Mouse (Mus musculus) intestine, embryonic 15.5 days (tissue): ENCODE measurements around the gene Ier2. TPM values are rescaled to one million over a fixed set of nuclear protein-coding genes. Genes with fewer than 3 reads are reported as not detected.
"Not testable (repeated sequence)": the region's sequence is repeated elsewhere in the genome, so short reads cannot be mapped to it uniquely, and the experiment has no call there.

Experiments used
- ATAC-seq: fragments of 200-750 bp; cut with Nextera tagmentation; 2 replicates; pipeline ENCODE4 v1.8.0; 2017; ENCODE audit warnings: moderate TSS enrichment, moderate library complexity
- H3K27ac ChIP-seq: fragments of 300-500 bp; sonication (generic); 2 replicates; pipeline ENCODE4 v1.5.1; 2015; ENCODE audit warnings: mild to moderate bottlenecking, inconsistent platforms
- H3K27me3 ChIP-seq: fragments of 300-500 bp; sonication (generic); replicated peaks from 2 replicates; pipeline ENCODE4 v1.6.1; 2015; ENCODE audit warnings: inconsistent platforms
- H3K36me3 ChIP-seq: fragments of 300-500 bp; sonication (generic); 2 replicates; pipeline ENCODE4 v1.6.1; 2015; ENCODE audit warnings: inconsistent platforms
- H3K4me1 ChIP-seq: fragments of 300-500 bp; sonication (generic); replicated peaks from 2 replicates; pipeline ENCODE4 v1.6.1; 2015; ENCODE audit warnings: inconsistent platforms
- H3K4me2 ChIP-seq: fragments of 300-500 bp; sonication (generic); replicated peaks from 2 replicates; pipeline ENCODE4 v1.6.1; 2015; ENCODE audit warnings: mild to moderate bottlenecking, inconsistent platforms
- H3K4me3 ChIP-seq: fragments of 300-500 bp; sonication (generic); replicated peaks from 2 replicates; pipeline ENCODE4 v1.5.1; 2015; ENCODE audit warnings: inconsistent platforms
- H3K9ac ChIP-seq: fragments of 300-500 bp; sonication (generic); 2 replicates; pipeline ENCODE4 v1.6.1; 2015; ENCODE audit warnings: inconsistent platforms
- H3K9me3 ChIP-seq: fragments of 300-500 bp; sonication (generic); 2 replicates; pipeline ENCODE4 v1.6.1; 2016; ENCODE audit warnings: inconsistent platforms
- WGBS: fragments of 180-500 bp; shearing (Covaris S2); methylation state at CpG from one replicate; pipeline ENCODE4 v1.1.7; 2015; 5-methylcytosine and 5-hydroxymethylcytosine counted together
- polyA plus RNA-seq: library from polyadenylated mRNA; unstranded; fragments of >200 nt; fragmentation: Nextera tagmentation; extraction: Ambion mirVana; gene quantifications from 2 replicates; pipeline ENCODE4 v1.2.1, GENCODE M21; 2015

Gene Ier2
- polyA plus RNA-seq, 1 experiment from 2014 or later = 85.5 TPM

DNA sequence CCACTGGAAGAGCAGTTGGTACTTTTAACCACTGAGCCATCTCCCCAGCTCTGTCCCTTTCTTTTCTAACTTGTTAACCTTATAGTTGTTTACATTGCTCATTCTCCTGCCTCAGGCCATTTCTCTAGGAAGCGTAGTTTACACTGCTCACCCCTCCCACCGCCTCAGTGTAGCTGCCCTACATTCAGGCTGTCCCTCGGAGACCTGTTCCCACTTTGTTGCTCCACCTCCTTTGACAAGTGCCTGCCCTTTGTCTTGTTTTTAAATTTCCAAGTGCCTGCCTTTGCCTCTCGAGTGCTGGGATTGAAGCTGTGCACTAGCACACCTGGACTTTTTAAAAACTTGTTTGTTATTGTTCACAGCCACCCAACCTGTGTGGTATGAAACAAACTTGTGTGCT lies 30.7 kb upstream of the Ier2 start:
- 53% methylated on average over 4 of the region's 4 CpGs for WGBS

DNA sequence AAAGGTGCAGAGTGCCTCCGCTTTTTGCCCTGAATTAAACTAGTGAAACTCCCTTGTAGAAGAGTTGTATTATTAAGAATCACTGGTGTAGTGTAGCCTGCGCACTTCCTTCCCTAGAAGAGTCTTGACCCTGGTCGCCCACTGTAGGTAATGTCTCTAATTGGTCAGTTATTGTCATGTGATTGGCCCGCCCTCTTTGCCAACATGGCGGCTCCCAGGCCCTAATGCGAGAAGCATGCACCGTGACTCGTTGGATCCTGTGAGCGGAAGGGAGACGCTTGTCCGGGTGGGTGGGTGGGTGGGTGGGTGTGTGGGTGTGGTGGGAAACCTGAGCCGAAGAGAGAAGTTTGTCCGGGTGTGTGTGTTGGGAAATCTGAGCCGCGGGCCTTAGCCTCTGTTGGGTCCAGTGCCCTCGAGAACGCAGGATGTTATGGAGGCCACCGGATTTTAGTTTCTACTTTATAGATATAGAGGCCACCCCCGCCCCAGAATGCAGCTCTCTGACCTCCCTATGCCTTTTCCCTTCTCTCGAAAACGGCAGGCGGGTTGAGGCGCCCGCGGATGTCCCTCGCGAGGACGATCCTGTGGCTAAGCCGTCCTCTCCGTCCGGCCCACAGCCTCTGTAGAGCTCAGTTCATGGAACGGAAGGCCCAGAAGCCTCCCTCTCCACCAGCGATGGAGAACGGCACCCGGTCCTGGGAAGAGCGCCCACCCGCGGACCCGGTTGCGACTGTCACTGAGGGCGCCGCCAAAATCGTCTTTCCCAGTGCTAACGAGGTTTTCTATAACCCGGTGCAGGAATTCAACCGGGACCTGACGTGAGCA lies 26.7 kb upstream of the Ier2 start:
- H3K4me2 ChIP-seq = peak overlapping the region; percentile 81
- no peaks in the 10 kb centered on the region for H3K9me3 ChIP-seq
- peak overlapping the region; percentile 8 for H3K27ac ChIP-seq
- under 1% methylated on average over 47 of the region's 47 CpGs for WGBS
- H3K4me1 ChIP-seq = peaks cover 31% of the 10 kb centered on the region
- H3K4me3 ChIP-seq = peak overlapping the region; percentile 58
- H3K9ac ChIP-seq = peak overlapping the region; percentile 64
- peaks cover 3% of the 10 kb centered on the region; the same call in 1 of the 2 replicates for H3K36me3 ChIP-seq
- no peaks in the 10 kb centered on the region for H3K27me3 ChIP-seq
- ATAC-seq = peak; percentile 87

More for the DNA sequence above, 30.7 kb upstream of the Ier2 start:
- Histone ChIP-seq H3K4me2 (no peak overlapping the region), H3K27me3 (no peaks in the 10 kb centered on the region), H3K9ac (no peak overlapping the region), H3K9me3 (no peaks in the 10 kb centered on the region), H3K27ac (no peak overlapping the region), H3K4me1 (peaks cover 10% of the 10 kb centered on the region; the same call in 1 of the 2 replicates), H3K4me3 (no peak overlapping the region), H3K36me3 (peaks cover 31% of the 10 kb centered on the region)
- ATAC-seq = no peak

DNA sequence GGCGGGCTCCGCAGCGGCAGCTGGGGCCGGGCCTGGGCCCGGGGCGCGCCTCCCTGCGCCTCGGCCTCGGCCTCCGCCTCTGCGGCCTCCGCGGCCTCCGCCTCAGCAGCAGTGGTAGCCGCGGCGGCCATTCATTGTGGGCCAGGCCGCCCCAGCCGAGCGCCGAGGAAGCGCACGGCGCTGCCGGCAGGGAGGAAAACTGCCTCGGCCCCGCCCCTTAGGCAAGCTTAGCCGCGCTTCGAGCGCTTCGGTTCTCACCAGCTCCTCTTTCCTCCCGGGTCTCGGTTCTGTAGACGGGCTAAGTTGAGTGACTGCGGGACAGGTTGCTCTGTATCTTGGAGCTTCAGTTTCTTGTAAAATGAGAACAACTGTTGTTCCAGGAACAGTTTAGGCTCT lies 25.1 kb upstream of the Ier2 start, which contains the start of gene Nacc1:
TSS of gene Nacc1 (minus strand) at position 158 of the 396 bp plus-strand sequence.
- Histone ChIP-seq H3K4me2 (peak within 1 kb of the TSS; percentile 81), H3K36me3 (peaks cover 3% of the 10 kb centered on the region; the same call in 1 of the 2 replicates), H3K4me3 (peak within 1 kb of the TSS; percentile 100), H3K9me3 (no peaks in the 10 kb centered on the region), H3K4me1 (peaks cover 31% of the 10 kb centered on the region), H3K27ac (peak within 1 kb of the TSS; percentile 92), H3K9ac (peak within 1 kb of the TSS; percentile 100), H3K27me3 (no peaks in the 10 kb centered on the region)
- under 1% methylated on average over 36 of the region's 37 CpGs for WGBS
- peak; percentile 86 for ATAC-seq

DNA sequence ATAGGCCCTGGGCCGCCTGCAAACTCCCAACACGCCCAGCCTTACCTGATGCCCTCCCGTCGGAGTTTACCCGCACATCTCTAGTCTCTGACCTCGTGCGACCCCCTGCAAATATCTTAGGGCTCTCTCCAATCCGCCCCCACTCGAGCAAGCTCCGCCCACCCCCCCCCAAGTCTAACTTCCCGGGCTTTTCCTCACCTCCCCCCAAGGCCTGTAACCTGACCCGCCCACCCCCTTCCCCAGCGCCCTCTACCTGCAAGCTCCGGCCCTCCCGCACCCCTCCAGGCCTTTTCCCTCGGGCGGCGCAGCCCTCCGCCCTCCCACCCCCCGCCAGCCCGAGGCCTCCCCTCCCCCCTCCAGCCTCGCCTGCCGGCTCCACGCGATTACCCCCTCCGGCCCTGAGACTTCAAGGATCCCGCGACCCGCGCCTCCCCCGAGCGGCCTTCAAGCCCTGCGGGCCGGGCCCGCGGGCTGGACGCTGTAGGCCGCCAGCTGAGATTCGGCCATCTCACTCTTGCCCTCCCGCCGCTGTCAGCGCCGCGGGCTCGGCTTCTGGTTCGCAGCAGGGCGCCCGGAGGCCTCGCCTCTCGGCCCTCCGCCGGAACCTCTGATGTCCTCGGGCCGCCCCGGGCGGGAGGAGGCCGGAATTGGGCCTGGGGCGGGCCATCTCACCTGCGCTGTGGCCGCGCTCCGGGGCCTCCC lies 24.5 kb upstream of the Ier2 start:
- Histone ChIP-seq H3K4me1 (peaks cover 31% of the 10 kb centered on the region), H3K9me3 (no peaks in the 10 kb centered on the region)
- under 1% methylated on average over 62 of the region's 62 CpGs for WGBS

DNA sequence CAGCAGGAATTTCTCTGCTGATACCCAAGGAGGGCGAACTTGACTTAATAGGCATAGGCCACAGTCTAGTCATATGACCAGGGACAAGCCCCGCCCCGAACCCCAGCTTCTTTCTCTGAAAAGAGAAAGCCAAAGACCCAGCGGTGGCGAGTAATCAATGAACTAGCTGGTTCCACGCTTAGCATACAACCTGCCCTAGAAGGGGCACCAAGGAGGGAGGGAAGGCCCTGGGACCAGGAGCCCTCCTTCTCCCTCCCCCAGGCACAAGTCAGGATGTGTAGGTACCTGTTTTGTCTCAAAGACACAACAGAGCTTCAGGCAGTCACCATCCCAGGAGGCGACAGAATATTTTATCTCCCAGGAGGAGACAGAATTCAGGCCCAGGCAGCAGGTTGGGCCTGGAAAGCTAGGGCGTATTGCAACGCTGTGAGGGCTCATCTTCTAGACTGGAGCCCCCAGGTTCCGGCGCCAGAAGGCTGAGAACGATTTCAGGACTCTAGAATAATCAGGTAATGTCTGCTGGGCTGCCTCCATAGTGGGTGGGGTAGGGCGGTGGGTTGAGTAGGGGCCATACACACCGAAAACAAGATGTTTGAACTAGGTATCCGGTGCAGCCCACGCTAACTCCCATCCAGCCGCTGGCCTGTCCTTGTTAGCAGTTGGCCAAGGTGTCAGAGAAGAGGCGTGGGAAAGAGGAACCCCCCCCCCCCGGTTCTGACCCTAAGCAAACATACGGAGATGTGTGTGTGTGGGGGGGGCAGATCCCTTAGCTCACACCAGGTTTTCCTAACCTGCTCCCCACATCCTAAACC lies 23.7 kb upstream of the Ier2 start, which contains the start of gene Trmt1:
TSS of gene Trmt1 (plus strand) at position 117 of the 812 bp plus-strand sequence.
- Histone ChIP-seq H3K4me2 (peak within 1 kb of the TSS; percentile 81), H3K36me3 (peaks cover 3% of the 10 kb centered on the region; the same call in 1 of the 2 replicates), H3K9ac (peak within 1 kb of the TSS; percentile 100), H3K9me3 (no peaks in the 10 kb centered on the region), H3K4me1 (peaks cover 31% of the 10 kb centered on the region), H3K27me3 (no peaks in the 10 kb centered on the region), H3K27ac (peak within 1 kb of the TSS; percentile 92), H3K4me3 (peak within 1 kb of the TSS; percentile 100)
- 6% methylated on average over 20 of the region's 20 CpGs for WGBS
- ATAC-seq = peak; percentile 16

More for the DNA sequence above, 24.5 kb upstream of the Ier2 start:
- peak; percentile 46 for ATAC-seq
- H3K4me2 ChIP-seq = peak overlapping the region; percentile 81
- H3K27me3 ChIP-seq = no peaks in the 10 kb centered on the region
- H3K9ac ChIP-seq = peak overlapping the region; percentile 100
- peak overlapping the region; percentile 92 for H3K27ac ChIP-seq
- H3K36me3 ChIP-seq = peaks cover 3% of the 10 kb centered on the region; the same call in 1 of the 2 replicates
- peak overlapping the region; percentile 100 for H3K4me3 ChIP-seq

DNA sequence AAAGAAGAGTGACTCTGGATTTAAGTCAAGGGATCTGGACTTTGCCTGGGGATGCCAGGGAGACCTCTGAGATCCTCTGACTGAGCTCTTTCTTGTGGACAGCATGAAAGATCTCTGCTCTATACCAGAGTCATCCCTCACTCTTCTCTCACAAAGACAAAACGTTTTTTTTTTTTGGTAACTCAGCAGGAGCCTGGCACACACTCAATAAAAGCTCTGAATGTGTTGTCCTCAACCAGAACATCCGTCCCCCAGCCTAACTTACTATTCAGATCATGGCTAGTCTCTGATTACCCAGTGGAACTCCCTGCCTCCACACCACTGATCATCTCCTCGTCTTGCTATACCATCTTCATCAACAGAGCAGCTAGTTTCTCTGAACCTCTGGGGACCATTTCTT lies 21.9 kb upstream of the Ier2 start:
- peaks cover 27% of the 10 kb centered on the region for H3K4me1 ChIP-seq
- WGBS = 59% methylated on average over 3 of the region's 3 CpGs
- no peak overlapping the region for H3K27ac ChIP-seq
- no peaks in the 10 kb centered on the region for H3K9me3 ChIP-seq
- H3K4me2 ChIP-seq = no peak overlapping the region
- H3K27me3 ChIP-seq = no peaks in the 10 kb centered on the region
- no peak overlapping the region for H3K4me3 ChIP-seq
- H3K36me3 ChIP-seq = no peaks in the 10 kb centered on the region
- no peak for ATAC-seq
- no peak overlapping the region for H3K9ac ChIP-seq

DNA sequence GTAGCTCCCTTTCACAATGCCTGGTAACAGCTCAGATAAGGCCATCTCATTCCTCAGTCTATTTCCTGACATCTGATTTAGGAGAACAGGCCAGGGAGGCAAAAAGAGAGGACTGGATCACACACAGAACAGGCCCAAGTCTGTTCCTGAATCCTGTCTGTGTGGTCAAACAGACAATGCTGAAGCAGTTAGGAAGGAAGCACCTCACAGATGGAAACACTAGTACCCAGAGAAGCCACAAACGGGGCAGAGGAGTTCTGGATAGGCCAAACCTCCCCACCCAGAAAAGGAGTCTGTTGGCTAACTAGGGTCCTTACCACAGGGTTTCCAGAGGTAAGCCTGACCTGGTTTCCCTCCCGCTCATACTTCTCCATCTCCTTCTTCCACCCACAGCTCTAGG lies 19.6 kb upstream of the Ier2 start:
- no peak overlapping the region for H3K27ac ChIP-seq
- H3K27me3 ChIP-seq = no peaks in the 10 kb centered on the region
- H3K4me3 ChIP-seq = no peak overlapping the region
- H3K9ac ChIP-seq = no peak overlapping the region
- 81% methylated on average over 2 of the region's 2 CpGs for WGBS
- H3K9me3 ChIP-seq = no peaks in the 10 kb centered on the region
- H3K4me2 ChIP-seq = no peak overlapping the region
- ATAC-seq = no peak
- H3K4me1 ChIP-seq = peaks cover 20% of the 10 kb centered on the region
- no peaks in the 10 kb centered on the region for H3K36me3 ChIP-seq

DNA sequence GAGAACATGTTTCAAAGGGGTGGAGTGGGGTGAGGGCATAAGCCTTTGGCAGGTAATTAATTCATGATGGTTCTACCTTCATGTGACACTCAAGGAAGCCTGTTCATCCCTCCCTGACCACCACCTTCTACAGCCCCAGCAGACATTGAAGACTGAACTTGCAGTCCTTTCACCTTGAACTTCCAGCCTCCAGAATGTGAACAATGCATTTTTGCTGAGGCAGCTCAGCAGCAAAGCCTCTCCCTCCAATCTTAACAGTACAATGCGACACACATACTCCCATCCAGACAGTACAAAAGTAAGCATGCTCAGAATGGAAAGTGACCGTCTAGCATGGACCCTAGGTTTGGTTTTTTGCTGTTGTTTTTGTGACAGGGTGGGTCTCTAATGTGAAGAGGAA lies 18.8 kb upstream of the Ier2 start:
- Histone ChIP-seq H3K9me3 (no peaks in the 10 kb centered on the region), H3K36me3 (no peaks in the 10 kb centered on the region), H3K4me2 (no peak overlapping the region), H3K4me3 (no peak overlapping the region), H3K4me1 (peaks cover 18% of the 10 kb centered on the region), H3K27ac (no peak overlapping the region), H3K27me3 (no peaks in the 10 kb centered on the region), H3K9ac (no peak overlapping the region)
- ATAC-seq = no peak
- 80% methylated on average over 2 of the region's 2 CpGs for WGBS

DNA sequence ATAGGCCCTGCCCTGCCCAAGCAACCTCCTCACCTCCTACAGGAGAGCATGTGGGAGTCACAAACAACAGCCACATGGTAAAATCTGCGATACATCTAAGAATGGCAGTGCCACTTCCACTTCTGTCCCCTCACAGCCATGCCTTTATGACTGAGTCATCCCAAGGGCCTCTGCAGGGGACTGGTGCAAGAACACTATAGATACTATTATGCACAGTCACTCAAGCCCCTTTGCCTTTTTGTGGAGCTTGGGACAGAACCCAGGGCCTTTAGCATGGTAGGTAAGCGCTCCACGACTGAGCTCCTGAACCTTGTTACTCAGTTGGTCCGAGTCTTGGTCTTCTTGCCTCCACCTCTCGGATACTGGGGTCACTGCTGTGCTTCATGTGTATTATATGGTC lies 14.7 kb upstream of the Ier2 start:
- no peak for ATAC-seq
- no peak overlapping the region for H3K4me2 ChIP-seq
- no peak overlapping the region for H3K4me3 ChIP-seq
- no peaks in the 10 kb centered on the region for H3K9me3 ChIP-seq
- peaks cover 14% of the 10 kb centered on the region for H3K36me3 ChIP-seq
- no peak overlapping the region for H3K9ac ChIP-seq
- WGBS = 90% methylated on average over 5 of the region's 5 CpGs
- H3K27me3 ChIP-seq = no peaks in the 10 kb centered on the region
- H3K27ac ChIP-seq = no peak overlapping the region
- H3K4me1 ChIP-seq = no peaks in the 10 kb centered on the region

DNA sequence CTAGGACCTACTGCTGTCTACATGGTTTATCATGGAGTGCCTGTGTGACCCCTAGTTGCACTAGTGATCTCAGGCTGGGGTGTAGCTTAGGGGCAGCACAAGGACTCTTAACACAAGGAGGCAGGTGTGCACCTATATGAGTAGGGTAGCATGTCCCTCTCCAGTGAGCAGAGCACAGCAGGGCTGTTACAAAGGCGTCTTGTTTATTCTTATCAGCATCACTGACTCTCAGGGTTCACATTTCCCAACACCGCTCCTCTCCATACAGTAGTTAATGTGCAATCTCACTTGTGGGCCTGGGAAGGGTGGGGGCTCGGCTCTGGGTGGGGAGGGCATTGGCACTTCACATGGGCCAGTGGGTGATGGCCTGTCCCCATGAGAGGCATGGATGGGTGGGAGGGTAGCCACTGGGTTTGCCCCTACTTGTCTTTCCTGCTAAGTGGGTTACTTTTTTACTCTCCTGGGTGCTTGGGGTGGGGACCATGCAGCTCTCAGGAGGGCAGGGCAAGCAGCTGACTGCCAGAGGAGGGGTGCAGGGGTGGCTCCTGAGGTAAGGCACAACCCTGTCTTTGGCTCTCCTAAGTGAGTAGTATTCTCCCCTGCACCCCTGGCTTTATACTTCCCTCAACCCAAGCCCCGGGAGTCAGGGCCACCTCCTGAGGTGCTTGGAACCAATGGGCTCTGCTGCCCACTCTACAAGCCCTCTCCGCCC lies 7.8 kb upstream of the Ier2 start:
- not testable (repeated sequence) for H3K4me3 ChIP-seq, H3K9ac ChIP-seq, H3K4me2 ChIP-seq, H3K9me3 ChIP-seq, H3K27me3 ChIP-seq, H3K4me1 ChIP-seq
- peak; percentile 80 for ATAC-seq
- 77% methylated on average over 5 of the region's 5 CpGs for WGBS
- H3K36me3 ChIP-seq = peaks cover 11% of the 10 kb centered on the region
- peak overlapping the region; percentile 67 for H3K27ac ChIP-seq

DNA sequence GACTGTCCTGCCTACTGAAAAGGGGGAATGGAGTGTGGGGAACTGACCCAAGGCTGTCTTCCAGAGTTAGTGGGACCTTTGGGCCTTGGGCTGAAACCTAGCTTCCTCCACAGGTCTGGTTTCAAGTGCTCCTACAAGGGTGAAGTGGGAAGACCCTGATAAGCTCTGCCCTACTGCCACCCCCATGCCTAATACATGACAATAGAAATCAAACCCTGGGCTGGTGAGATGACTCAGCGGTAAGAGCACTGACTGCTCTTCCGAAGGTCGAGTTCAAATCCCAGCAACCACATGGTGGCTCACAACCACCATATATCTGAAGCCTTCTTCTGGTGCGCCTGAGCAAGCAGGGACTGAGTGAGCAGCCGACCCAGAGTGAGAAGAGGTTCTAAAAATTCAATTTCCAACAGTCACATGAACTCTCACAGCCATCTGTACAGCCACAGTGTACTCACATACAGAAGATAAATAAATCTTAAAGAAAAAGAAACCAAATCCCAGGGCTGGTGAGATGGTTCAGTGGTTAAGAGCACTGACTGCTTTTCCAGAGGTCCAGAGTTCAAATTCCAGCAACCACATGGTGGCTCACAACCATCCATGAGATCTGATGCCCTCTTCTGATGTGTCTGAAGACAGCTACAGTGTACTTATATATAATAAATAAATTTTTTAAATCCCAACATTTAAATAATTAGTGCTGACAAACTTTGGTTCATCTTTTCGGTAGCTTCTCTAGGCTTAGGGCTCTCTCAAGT lies 6.3 kb upstream of the Ier2 start:
- no peaks in the 10 kb centered on the region for H3K27me3 ChIP-seq
- H3K36me3 ChIP-seq = no peaks in the 10 kb centered on the region
- no peak overlapping the region for H3K4me2 ChIP-seq
- H3K4me3 ChIP-seq = no peak overlapping the region
- no peak overlapping the region for H3K9ac ChIP-seq
- H3K27ac ChIP-seq = no peak overlapping the region
- no peaks in the 10 kb centered on the region for H3K9me3 ChIP-seq
- no peak for ATAC-seq
- WGBS = 78% methylated on average over 6 of the region's 6 CpGs
- peaks cover 9% of the 10 kb centered on the region; the same call in 1 of the 2 replicates for H3K4me1 ChIP-seq
